Mouse (Mus musculus) limb, embryonic 14.5 days (tissue): ENCODE data around the gene Rdh16f1. TPM values are rescaled to one million over a fixed set of nuclear protein-coding genes. Genes with fewer than 3 reads are reported as not detected.

Source experiments
- ATAC-seq: fragments of 200-750 bp; cut with Nextera tagmentation; 2 replicates; pipeline ENCODE4 v1.8.0; 2017; ENCODE audit warnings: low read depth, moderate number of reproducible peaks, moderate TSS enrichment; ENCODE audit not compliant: low FRiP score
- DNase-seq: peaks from one replicate; pipeline ENCODE4 v3.0.0-alpha.2; 2015; ENCODE audit warnings: low spot score
- H3K27ac ChIP-seq: fragments of 300-500 bp; sonication (generic); replicated peaks from 2 replicates; pipeline ENCODE4 v1.5.1; 2014; ENCODE audit warnings: low read depth, mild to moderate bottlenecking, low read length, moderate library complexity, mixed read lengths
- H3K27me3 ChIP-seq: fragments of 300-500 bp; sonication (generic); 2 replicates; pipeline ENCODE4 v1.6.1; 2014; ENCODE audit warnings: low read length, mixed read lengths; ENCODE audit not compliant: control insufficient read depth, insufficient read depth
- H3K36me3 ChIP-seq: fragments of 300-500 bp; sonication (generic); 2 replicates; pipeline ENCODE4 v1.6.1; 2014; ENCODE audit warnings: mild to moderate bottlenecking, low read length, moderate library complexity, mixed read lengths; ENCODE audit not compliant: control insufficient read depth, insufficient read depth
- H3K4me1 ChIP-seq: fragments of 300-500 bp; sonication (generic); 2 replicates; pipeline ENCODE4 v1.6.1; 2014; ENCODE audit warnings: antibody characterized with exemption, low read length, mixed read lengths; ENCODE audit not compliant: control insufficient read depth, insufficient read depth
- H3K4me2 ChIP-seq: fragments of 300-500 bp; sonication (generic); replicated peaks from 2 replicates; pipeline ENCODE4 v1.6.1; 2014; ENCODE audit warnings: low read depth, mild to moderate bottlenecking, low read length, moderate library complexity; ENCODE audit not compliant: severe bottlenecking
- H3K4me3 ChIP-seq: fragments of 300-500 bp; sonication (generic); replicated peaks from 2 replicates; pipeline ENCODE4 v1.5.1; 2014; ENCODE audit warnings: low read length
- H3K9ac ChIP-seq: fragments of 300-500 bp; sonication (generic); 2 replicates; pipeline ENCODE4 v1.6.1; 2014; ENCODE audit warnings: mild to moderate bottlenecking, low read depth, low read length, moderate library complexity; ENCODE audit not compliant: severe bottlenecking
- H3K9me3 ChIP-seq: fragments of 300-500 bp; sonication (generic); 2 replicates; pipeline ENCODE4 v1.6.1; 2016; ENCODE audit warnings: low read length; ENCODE audit not compliant: control insufficient read depth
- POLR2A ChIP-seq: fragments of 200-500 bp; IDR thresholded peaks from 2 replicates; pipeline ENCODE4 v1.8.0; 2012; ENCODE audit warnings: inconsistent platforms, mild to moderate bottlenecking, moderate library complexity, borderline replicate concordance; ENCODE audit not compliant: insufficient read depth, insufficient read length; ENCODE audit errors: extremely low read depth
- WGBS: fragments of 180-500 bp; shearing (Covaris S2); extraction: QIAGEN DNeasy Blood & Tissue Kit; methylation state at CpG from one replicate; pipeline ENCODE4 v1.1.7; 2014; 5-methylcytosine and 5-hydroxymethylcytosine counted together
- polyA plus RNA-seq, 2 experiments: library from polyadenylated mRNA; depleted of rRNA in 1 of 2; stranded (reverse) in 1 of 2; unstranded in 1 of 2; fragments of >200 nt; fragmentation: Nextera tagmentation in 1 of 2; extraction: Ambion mirVana in 1 of 2; gene quantifications; 2 replicates each; pipeline versions ENCODE4 v1.2.1 to v1.2.3; 2012 to 2014

Gene Rdh16f1
- polyA plus RNA-seq, 2 experiments = 0.16 to 0.59 TPM

GRCm38 (mm10) chr10:127748847-127749612 is 10.6 kb upstream of the Rdh16f1 start:
- no peak for DNase-seq
- WGBS = 12% methylated on average over 7 of the region's 8 CpGs
- peaks cover 39% of the 10 kb centered on the region for H3K36me3 ChIP-seq
- no peak for ATAC-seq
- H3K4me2 ChIP-seq = no peak overlapping the region
- H3K27me3 ChIP-seq = no peaks in the 10 kb centered on the region
- H3K27ac ChIP-seq = no peak overlapping the region
- 0 out of 2 replicates have a peak overlapping the region, but pooled peaks have one; percentile 25 for H3K9ac ChIP-seq
- no peaks in the 10 kb centered on the region for H3K9me3 ChIP-seq
- peaks cover 6% of the 10 kb centered on the region; the same call in 1 of the 2 replicates for H3K4me1 ChIP-seq
- TF ChIP-seq POLR2A = no peak
- H3K4me3 ChIP-seq = no peak overlapping the region

- ATAC-seq (no peak), DNase-seq (no peak)
- H3K27ac ChIP-seq = no peak overlapping the region
- 55% methylated on average over 24 of the region's 24 CpGs for WGBS
- no peak overlapping the region for H3K9ac ChIP-seq
- H3K9me3 ChIP-seq = no peaks in the 10 kb centered on the region
- peaks cover 29% of the 10 kb centered on the region for H3K36me3 ChIP-seq
- H3K4me1 ChIP-seq = peaks cover 6% of the 10 kb centered on the region; the same call in 1 of the 2 replicates
- no peak for TF ChIP-seq POLR2A
- H3K4me3 ChIP-seq = no peak overlapping the region
- peak overlapping the region; percentile 25 for H3K4me2 ChIP-seq
- no peaks in the 10 kb centered on the region for H3K27me3 ChIP-seq
Measured at GRCm38 (mm10) chr10:127750136-127750777, 9.3 kb upstream of the Rdh16f1 start.

GRCm38 (mm10) chr10:127751548-127751947 is 8.0 kb upstream of the Rdh16f1 start, which contains the start of gene Gpr182:
Gene Gpr182 (minus strand): TSS chr10:127751732.
- DNase-seq (no peak), ATAC-seq (no peak)
- Histone ChIP-seq H3K9ac (no peak within 1 kb of the TSS), H3K9me3 (no peaks in the 10 kb centered on the region), H3K27me3 (no peaks in the 10 kb centered on the region), H3K4me1 (peaks cover 6% of the 10 kb centered on the region; the same call in 1 of the 2 replicates), H3K4me3 (no peak within 1 kb of the TSS), H3K36me3 (peaks cover 18% of the 10 kb centered on the region), H3K4me2 (no peak within 1 kb of the TSS), H3K27ac (no peak within 1 kb of the TSS)
- WGBS = 63% methylated on average over 8 of the region's 8 CpGs
- TF ChIP-seq POLR2A = no peak

- DNase-seq (no peak), ATAC-seq (no peak)
- Histone ChIP-seq H3K9ac (no peak overlapping the region), H3K4me1 (no peaks in the 10 kb centered on the region; the same call in 1 of the 2 replicates), H3K9me3 (no peaks in the 10 kb centered on the region), H3K36me3 (no peaks in the 10 kb centered on the region), H3K27me3 (no peaks in the 10 kb centered on the region), H3K27ac (no peak overlapping the region), H3K4me2 (no peak overlapping the region), H3K4me3 (no peak overlapping the region)
- WGBS = 67% methylated on average over 6 of the region's 6 CpGs
- TF ChIP-seq POLR2A = no peak
Measured at GRCm38 (mm10) chr10:127754566-127755166, 4.9 kb upstream of the Rdh16f1 start.

- ATAC-seq = no peak
- no peak for TF ChIP-seq POLR2A
- Histone ChIP-seq H3K27ac (no peak overlapping the region), H3K27me3 (no peaks in the 10 kb centered on the region), H3K9ac (no peak overlapping the region), H3K4me2 (no peak overlapping the region), H3K36me3 (no peaks in the 10 kb centered on the region), H3K9me3 (no peaks in the 10 kb centered on the region), H3K4me3 (no peak overlapping the region), H3K4me1 (no peaks in the 10 kb centered on the region; the same call in 1 of the 2 replicates)
- DNase-seq = no peak
- 76% methylated on average over 3 of the region's 3 CpGs for WGBS
Measured at GRCm38 (mm10) chr10:127755246-127755645, 4.3 kb upstream of the Rdh16f1 start.
